Mouse (Mus musculus): Measurements from ENCODE around the gene Dynlt1c.
"Not testable (repeated sequence)": the region's sequence is repeated elsewhere in the genome, so short reads cannot be mapped to it uniquely, and the experiment has no call there.

Gene Dynlt1c

DNA sequence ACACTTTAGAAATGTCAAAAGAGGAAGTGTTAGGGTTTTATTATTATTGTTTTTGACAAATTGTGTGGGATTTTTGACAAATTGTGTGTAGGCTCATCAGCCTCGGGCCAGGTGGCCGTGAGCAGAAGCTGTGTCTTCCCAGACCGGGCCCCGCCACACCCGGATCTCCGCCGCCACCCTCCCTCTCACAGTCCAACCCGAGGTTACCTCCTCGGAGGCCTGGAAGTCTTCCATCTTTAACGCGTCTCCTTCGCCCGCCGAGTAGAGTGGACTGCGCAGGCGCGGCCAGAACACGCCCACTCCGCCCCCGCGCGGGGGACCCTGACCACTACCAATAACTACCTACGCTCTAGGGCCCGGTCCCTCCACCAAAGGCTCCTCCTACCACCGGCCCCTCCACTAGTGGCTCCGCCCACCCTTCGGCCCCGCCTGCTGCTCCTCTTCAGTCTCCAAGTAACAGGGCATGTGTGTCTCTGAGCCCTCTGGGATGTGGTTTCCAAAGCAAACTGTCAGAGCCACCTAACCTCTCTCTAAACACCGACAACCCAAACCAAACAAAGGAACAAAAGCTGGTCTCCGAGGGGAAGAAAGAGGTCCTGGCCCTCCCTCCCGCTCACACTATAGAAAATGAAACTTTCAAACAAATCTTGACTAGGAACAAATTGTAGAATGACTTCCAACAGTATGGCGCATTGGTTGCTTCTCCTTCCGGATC is 54.3 kb downstream of the Dynlt1c start, which contains the start of gene Dynlt1f:
Dynlt1f (minus strand) TSS at position 334 of the 715 bp plus-strand sequence.
- CTCF ChIA-PET, result not testable (repeated sequence)

DNA sequence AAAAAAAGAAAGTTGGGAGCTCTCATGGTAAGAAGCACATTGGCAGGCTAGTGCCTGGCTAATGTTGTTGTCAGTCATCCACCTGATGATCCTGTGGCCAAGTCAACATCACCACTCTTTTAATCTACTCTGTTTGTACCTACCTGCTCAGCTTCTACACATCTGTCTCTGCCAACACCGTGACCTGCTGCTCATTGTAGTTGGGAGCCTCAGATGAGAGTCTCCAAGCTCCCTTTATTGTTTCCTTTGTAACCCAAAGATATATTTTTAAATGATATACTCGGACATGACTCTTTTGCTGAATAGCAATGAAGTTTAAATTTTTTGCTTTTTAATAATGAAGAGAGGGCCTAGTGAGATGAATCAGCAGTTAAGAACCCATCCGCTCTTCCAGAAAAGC is 55.0 kb downstream of the Dynlt1c start:
- CTCF ChIA-PET, result not testable (repeated sequence)

DNA sequence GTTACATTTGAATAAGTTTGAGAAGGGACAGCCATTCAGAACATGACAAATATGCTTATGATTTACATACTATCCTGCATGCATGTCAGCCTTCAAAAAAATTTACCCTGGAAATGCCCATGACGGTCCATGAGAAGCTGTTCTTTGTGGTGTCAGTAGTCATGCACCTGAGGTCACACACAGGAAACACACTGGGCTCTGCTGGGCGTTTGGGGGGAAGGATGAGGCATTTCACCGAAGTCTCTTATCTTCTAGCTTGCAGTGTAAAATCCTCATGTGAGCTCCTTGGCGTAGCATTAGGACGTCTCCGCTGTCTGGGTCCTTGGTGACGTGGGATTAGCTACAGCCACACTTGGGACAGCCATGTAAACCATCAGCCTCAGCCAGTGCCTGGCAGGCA is 57.3 kb downstream of the Dynlt1c start, which contains the start of gene Sytl3:
Sytl3 (plus strand) TSS at position 293 of the 400 bp plus-strand sequence.
- CTCF ChIA-PET, result not testable (repeated sequence)
